Mouse (Mus musculus): ENCODE data around the gene Ube2o. TPM values are rescaled to one million over a fixed set of nuclear protein-coding genes. Genes with fewer than 3 reads are reported as not detected.

Ube2o gene
- polyA plus RNA-seq, 1 experiment = 23.1 TPM

DNA sequence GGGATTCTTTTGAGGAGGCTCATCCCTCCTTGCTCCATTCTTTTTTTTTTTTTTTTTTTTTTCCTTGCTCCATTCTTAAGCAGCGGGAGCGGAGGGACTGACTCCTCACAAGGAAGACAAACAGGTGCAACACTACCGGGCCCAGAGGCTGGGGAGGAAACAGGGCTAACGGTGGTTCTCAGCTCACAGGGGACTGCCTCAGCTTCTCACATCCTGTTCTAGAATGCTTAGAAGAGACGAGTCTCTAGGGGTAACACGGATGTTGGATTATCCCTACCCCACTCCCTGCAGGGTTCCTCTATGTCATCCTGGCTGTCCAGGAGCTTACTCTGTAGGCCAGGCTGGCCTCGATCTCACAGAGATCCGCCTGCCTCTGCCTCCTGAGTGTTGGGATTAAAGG is 8.3 kb upstream of the Ube2o start:
- Histone ChIP-seq H3K79me3 (ENCODE audit: low read depth) (no peaks in the 10 kb centered on the region), H3K36me3 (ENCODE audit: control insufficient read depth, insufficient read depth) (no peaks in the 10 kb centered on the region), H3K4me3 (ENCODE audit: insufficient read depth, poor library complexity, severe bottlenecking) (no peak overlapping the region), H3K79me2 (ENCODE audit: control insufficient read depth, insufficient read depth) (no peaks in the 10 kb centered on the region), H3K27me3 (ENCODE audit: control insufficient read depth, insufficient read depth, insufficient read length) (no peaks in the 10 kb centered on the region), H3ac (ENCODE audit: control insufficient read depth, insufficient read length, low read depth) (no peak overlapping the region)
- TF ChIP-seq USF1 (IDR thresholded peaks at IDR 0.05; ENCODE audit: low read depth) = no peak

DNA sequence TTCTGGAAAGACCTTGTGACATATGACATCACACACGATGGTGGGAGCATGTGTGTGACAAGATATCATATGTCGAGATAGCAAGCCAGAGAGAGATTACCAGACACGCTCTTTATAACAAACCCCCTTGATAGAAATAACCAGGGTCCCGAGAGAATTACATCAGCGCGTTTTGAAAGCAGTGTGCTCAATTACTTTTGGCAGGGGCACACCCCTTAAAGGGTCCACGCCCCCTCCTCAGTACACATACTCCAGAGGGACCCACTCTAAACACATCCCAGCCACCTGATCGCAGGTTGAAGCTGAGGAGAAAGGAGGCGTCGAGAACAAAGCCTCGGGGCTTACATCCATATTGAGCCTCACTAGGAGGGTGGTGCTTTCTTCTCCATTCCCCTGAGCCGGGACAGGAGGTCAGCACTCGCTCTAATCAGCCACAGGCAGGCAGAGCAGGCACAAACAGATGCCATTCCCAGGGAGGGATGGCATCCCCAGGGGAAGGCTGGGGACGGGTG is 7.8 kb upstream of the Ube2o start:
- H3K79me2 ChIP-seq (ENCODE audit: control insufficient read depth, insufficient read depth) = no peaks in the 10 kb centered on the region
- H3K4me3 ChIP-seq (ENCODE audit: insufficient read depth, poor library complexity, severe bottlenecking) = no peak overlapping the region
- TF ChIP-seq MYOD1 (IDR thresholded peaks at IDR 0.05; ENCODE audit: control insufficient read depth, insufficient read length, low read depth) = no peak
- TF ChIP-seq MAX (IDR thresholded peaks at IDR 0.05) = no peak
- TF ChIP-seq USF1 (IDR thresholded peaks at IDR 0.05; ENCODE audit: low read depth) = no peak
- TF ChIP-seq FOSL1 (IDR thresholded peaks at IDR 0.05; ENCODE audit: insufficient read depth, low read length, poor library complexity, severe bottlenecking) = no peak
- TF ChIP-seq MYOG (IDR thresholded peaks at IDR 0.05; ENCODE audit: control insufficient read depth, extremely low read depth, insufficient read length) = no peak
- TF ChIP-seq CTCF (IDR thresholded peaks at IDR 0.05; ENCODE audit: control insufficient read depth, insufficient read depth, insufficient read length) = no peak
- no peak for TF ChIP-seq CEBPB (IDR thresholded peaks at IDR 0.05; ENCODE audit: low read depth)
- H3K36me3 ChIP-seq (ENCODE audit: control insufficient read depth, insufficient read depth) = no peaks in the 10 kb centered on the region
- no peak overlapping the region for H3ac ChIP-seq (ENCODE audit: control insufficient read depth, insufficient read length, low read depth)
- no peaks in the 10 kb centered on the region for H3K27me3 ChIP-seq (ENCODE audit: control insufficient read depth, insufficient read depth, insufficient read length)
- H3K79me3 ChIP-seq (ENCODE audit: low read depth) = no peaks in the 10 kb centered on the region

DNA sequence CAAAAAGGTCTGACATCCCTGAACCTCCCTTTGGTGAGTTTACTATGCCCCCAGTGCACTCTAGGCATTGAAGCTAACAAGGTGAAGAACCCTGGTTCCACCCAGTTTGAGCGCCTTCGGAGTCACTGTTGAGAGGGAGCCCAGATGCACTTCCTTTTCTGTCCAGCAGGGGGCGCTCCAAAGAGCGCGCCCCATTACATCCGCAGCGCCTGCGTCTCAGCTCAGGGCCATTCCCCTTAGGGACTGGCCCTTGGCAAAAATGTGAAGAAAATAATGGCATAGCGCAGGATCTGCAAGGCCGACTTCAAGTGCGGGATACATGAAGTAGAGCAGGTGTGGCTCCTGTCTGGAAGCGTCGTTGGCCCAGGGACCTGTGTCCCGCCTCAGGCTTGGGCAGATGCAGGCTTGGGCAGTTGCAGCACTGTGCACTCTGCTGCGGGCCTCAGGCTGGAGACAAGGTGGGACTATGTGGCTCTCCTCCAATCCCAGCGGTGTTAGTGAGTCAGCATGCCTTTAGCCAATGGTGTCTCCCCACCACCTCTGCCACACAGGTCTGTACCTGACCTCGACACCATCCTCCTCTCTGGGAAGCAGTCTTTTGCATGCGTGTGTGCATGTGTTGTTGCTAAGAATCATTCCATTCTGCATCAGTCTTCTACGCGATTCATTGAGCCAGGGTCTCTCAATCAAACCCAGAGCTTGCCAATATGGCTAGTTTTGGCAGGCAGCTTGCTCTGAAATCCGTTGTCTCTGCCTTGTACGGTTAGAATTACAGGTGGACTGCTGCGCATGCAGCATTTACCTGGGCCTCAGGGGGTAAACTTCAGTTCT is 5.8 kb upstream of the Ube2o start:
- no peak for TF ChIP-seq USF1 (IDR thresholded peaks at IDR 0.05; ENCODE audit: low read depth)
- peak; percentile 55 for TF ChIP-seq CTCF (IDR thresholded peaks at IDR 0.05; ENCODE audit: control insufficient read depth, insufficient read depth, insufficient read length)
- Histone ChIP-seq H3K4me3 (ENCODE audit: insufficient read depth, poor library complexity, severe bottlenecking) (no peak overlapping the region), H3K79me3 (ENCODE audit: low read depth) (no peaks in the 10 kb centered on the region)

DNA sequence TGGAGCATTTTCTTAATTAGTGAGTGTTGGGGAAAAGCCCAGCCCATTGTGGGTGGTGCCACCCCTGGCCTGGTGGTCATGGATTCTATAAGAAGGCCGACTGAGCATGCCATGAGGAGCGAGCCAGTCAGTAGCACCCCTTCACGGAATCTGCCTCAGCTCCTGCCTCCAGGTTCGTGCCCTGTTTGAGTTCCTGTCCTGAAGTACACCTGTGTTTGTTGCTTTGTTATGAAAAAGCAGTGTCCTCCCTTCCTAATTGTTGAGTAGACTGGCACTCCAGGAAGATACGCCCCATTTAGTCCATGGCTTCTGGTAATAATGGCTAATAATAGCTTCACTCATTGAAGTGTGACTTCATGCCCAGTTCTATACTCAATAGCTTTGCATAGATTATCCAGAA is 5.1 kb upstream of the Ube2o start, which contains the start of gene Aanat:
Gene Aanat (plus strand): TSS at position 123 of the 400 bp plus-strand sequence.
- Histone ChIP-seq H3K27me3 (ENCODE audit: control insufficient read depth, insufficient read depth, insufficient read length) (no peaks in the 10 kb centered on the region), H3K79me3 (ENCODE audit: low read depth) (no peaks in the 10 kb centered on the region), H3K36me3 (ENCODE audit: control insufficient read depth, insufficient read depth) (no peaks in the 10 kb centered on the region), H3K4me3 (ENCODE audit: insufficient read depth, poor library complexity, severe bottlenecking) (no peak within 1 kb of the TSS), H3K79me2 (ENCODE audit: control insufficient read depth, insufficient read depth) (no peaks in the 10 kb centered on the region), H3ac (ENCODE audit: control insufficient read depth, insufficient read length, low read depth) (no peak within 1 kb of the TSS)
- TF ChIP-seq USF1 (IDR thresholded peaks at IDR 0.05; ENCODE audit: low read depth) = no peak
- no peak for TF ChIP-seq MYOG (IDR thresholded peaks at IDR 0.05; ENCODE audit: control insufficient read depth, extremely low read depth, insufficient read length)
- no peak for TF ChIP-seq CEBPB (IDR thresholded peaks at IDR 0.05; ENCODE audit: low read depth)
- TF ChIP-seq CTCF (IDR thresholded peaks at IDR 0.05; ENCODE audit: control insufficient read depth, insufficient read depth, insufficient read length) = no peak
- TF ChIP-seq FOSL1 (IDR thresholded peaks at IDR 0.05; ENCODE audit: insufficient read depth, low read length, poor library complexity, severe bottlenecking) = no peak
- no peak for TF ChIP-seq MAX (IDR thresholded peaks at IDR 0.05)
- TF ChIP-seq MYOD1 (IDR thresholded peaks at IDR 0.05; ENCODE audit: control insufficient read depth, insufficient read length, low read depth) = no peak

More for the DNA sequence above, 5.8 kb upstream of the Ube2o start:
- no peak overlapping the region for H3ac ChIP-seq (ENCODE audit: control insufficient read depth, insufficient read length, low read depth)
- no peaks in the 10 kb centered on the region for H3K79me2 ChIP-seq (ENCODE audit: control insufficient read depth, insufficient read depth)
- H3K36me3 ChIP-seq (ENCODE audit: control insufficient read depth, insufficient read depth) = no peaks in the 10 kb centered on the region
- H3K27me3 ChIP-seq (ENCODE audit: control insufficient read depth, insufficient read depth, insufficient read length) = no peaks in the 10 kb centered on the region

DNA sequence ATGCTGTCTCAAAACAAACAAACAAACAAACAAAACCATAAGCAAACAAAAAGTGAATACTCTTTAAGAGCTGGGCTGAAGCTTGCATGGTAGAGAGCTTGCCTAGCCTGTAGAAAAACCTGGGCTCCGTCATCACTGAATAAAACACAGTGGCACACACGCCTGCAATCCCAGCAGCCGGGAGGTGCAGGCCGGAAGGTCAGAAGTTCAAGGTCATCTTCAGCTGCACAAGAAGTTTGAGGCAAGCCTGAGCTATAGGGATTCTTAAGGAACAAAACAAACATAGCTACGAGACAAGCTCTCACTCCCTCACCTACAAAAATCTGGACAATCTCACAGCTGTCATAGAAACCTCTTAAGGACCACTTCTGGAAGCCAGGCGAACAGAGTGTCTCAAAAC is 4.4 kb upstream of the Ube2o start:
- no peaks in the 10 kb centered on the region for H3K27me3 ChIP-seq (ENCODE audit: control insufficient read depth, insufficient read depth, insufficient read length)
- H3K36me3 ChIP-seq (ENCODE audit: control insufficient read depth, insufficient read depth) = no peaks in the 10 kb centered on the region
- H3K79me2 ChIP-seq (ENCODE audit: control insufficient read depth, insufficient read depth) = peaks cover 6% of the 10 kb centered on the region
- TF ChIP-seq CTCF (IDR thresholded peaks at IDR 0.05; ENCODE audit: control insufficient read depth, insufficient read depth, insufficient read length) (no peak), MYOG (IDR thresholded peaks at IDR 0.05; ENCODE audit: control insufficient read depth, extremely low read depth, insufficient read length) (no peak), MYOD1 (IDR thresholded peaks at IDR 0.05; ENCODE audit: control insufficient read depth, insufficient read length, low read depth) (no peak), CEBPB (IDR thresholded peaks at IDR 0.05; ENCODE audit: low read depth) (no peak), FOSL1 (IDR thresholded peaks at IDR 0.05; ENCODE audit: insufficient read depth, low read length, poor library complexity, severe bottlenecking) (no peak), USF1 (IDR thresholded peaks at IDR 0.05; ENCODE audit: low read depth) (no peak), MAX (IDR thresholded peaks at IDR 0.05) (no peak)
- H3K4me3 ChIP-seq (ENCODE audit: insufficient read depth, poor library complexity, severe bottlenecking) = no peak overlapping the region
- H3K79me3 ChIP-seq (ENCODE audit: low read depth) = peaks cover under 1% of the 10 kb centered on the region
- no peak overlapping the region for H3ac ChIP-seq (ENCODE audit: control insufficient read depth, insufficient read length, low read depth)
